Mouse (Mus musculus) intestine, postnatal 0 days (tissue): ENCODE measurements around the gene Ypel4. TPM values are rescaled to one million over a fixed set of nuclear protein-coding genes. Genes with fewer than 3 reads are reported as not detected.

ENCODE experiments used
- ATAC-seq: fragments of 200-750 bp; cut with Nextera tagmentation; 2 replicates; pipeline ENCODE4 v1.8.0; 2017; ENCODE audit warnings: mild to moderate bottlenecking, moderate TSS enrichment, moderate library complexity
- H3K27ac ChIP-seq: fragments of 300-500 bp; sonication (generic); 2 replicates; pipeline ENCODE4 v1.5.1; 2014; ENCODE audit warnings: mild to moderate bottlenecking, low read depth, low read length, moderate library complexity
- H3K27me3 ChIP-seq: fragments of 300-500 bp; sonication (generic); replicated peaks from 2 replicates; pipeline ENCODE4 v1.6.1; 2014; ENCODE audit warnings: low read length, mixed read lengths; ENCODE audit not compliant: control insufficient read depth, insufficient read depth
- H3K36me3 ChIP-seq: fragments of 300-500 bp; sonication (generic); 2 replicates; pipeline ENCODE4 v1.6.1; 2014; ENCODE audit warnings: mild to moderate bottlenecking, moderate library complexity; ENCODE audit not compliant: control insufficient read depth, insufficient read depth
- H3K4me1 ChIP-seq: fragments of 300-500 bp; sonication (generic); replicated peaks from 2 replicates; pipeline ENCODE4 v1.6.1; 2014; ENCODE audit warnings: antibody characterized with exemption, low read length, mixed read lengths; ENCODE audit not compliant: control insufficient read depth, insufficient read depth
- H3K4me2 ChIP-seq: fragments of 300-500 bp; sonication (generic); replicated peaks from 2 replicates; pipeline ENCODE4 v1.6.1; 2014; ENCODE audit warnings: low read depth, mild to moderate bottlenecking, moderate library complexity
- H3K4me3 ChIP-seq: fragments of 300-500 bp; sonication (generic); 2 replicates; pipeline ENCODE4 v1.5.1; 2014; ENCODE audit warnings: low read depth, low read length
- H3K9ac ChIP-seq: fragments of 300-500 bp; sonication (generic); 2 replicates; pipeline ENCODE4 v1.6.1; 2014; ENCODE audit warnings: mild to moderate bottlenecking, low read depth, low read length
- H3K9me3 ChIP-seq: fragments of 300-500 bp; sonication (generic); 2 replicates; pipeline ENCODE4 v1.6.1; 2016; ENCODE audit warnings: mixed run types; ENCODE audit not compliant: control insufficient read depth
- CTCF ChIP-seq: sonication (generic); IDR thresholded peaks from 2 replicates; pipeline ENCODE4 v1.5.1; 2016; ENCODE audit warnings: low read depth, mild to moderate bottlenecking, control low read depth, antibody characterized with exemption, moderate library complexity
- WGBS: fragments of 180-500 bp; shearing (Covaris S2); extraction: QIAGEN DNeasy Blood & Tissue Kit; methylation state at CpG from one replicate; pipeline ENCODE4 v1.1.7; 2014; 5-methylcytosine and 5-hydroxymethylcytosine counted together
- microRNA counts: library from miRNA; unstranded; fragments of <30 nt; microRNA quantifications from one replicate; lab custom pipeline; 2016
- microRNA-seq: library from miRNA; unstranded; fragments of <30 nt; microRNA quantifications from one replicate; pipeline ENCODE4, GENCODE M21; 2016
- polyA plus RNA-seq: library from polyadenylated mRNA; unstranded; fragments of >200 nt; fragmentation: Nextera tagmentation; extraction: Ambion mirVana; gene quantifications from 2 replicates; pipeline ENCODE4 v1.2.1, GENCODE M21; 2015

Gene Ypel4
- polyA plus RNA-seq, 1 experiment from 2014 or later = 1.9 TPM

GRCm38 (mm10) chr2:84775241-84775640 lies 41.4 kb downstream of the Ypel4 start, which contains the start of gene Serping1:
Serping1 (minus strand) TSS chr2:84775444.
- Histone ChIP-seq H3K27me3 (no peaks in the 10 kb centered on the region; the same call in 1 of the 2 replicates), H3K27ac (peak within 1 kb of the TSS; percentile 54), H3K4me2 (peak within 1 kb of the TSS; percentile 42), H3K9ac (no peak within 1 kb of the TSS), H3K36me3 (no peaks in the 10 kb centered on the region), H3K9me3 (no peaks in the 10 kb centered on the region), H3K4me1 (no peaks in the 10 kb centered on the region), H3K4me3 (peak within 1 kb of the TSS; percentile 23)
- 54% methylated on average over 9 of the region's 9 CpGs for WGBS
- no peak for TF ChIP-seq CTCF
- ATAC-seq = no peak

GRCm38 (mm10) chr2:84775665-84776064 lies 41.8 kb downstream of the Ypel4 start:
- Histone ChIP-seq H3K27ac (peak overlapping the region; percentile 54), H3K9me3 (no peaks in the 10 kb centered on the region), H3K4me2 (no peak overlapping the region), H3K36me3 (no peaks in the 10 kb centered on the region), H3K9ac (no peak overlapping the region), H3K27me3 (no peaks in the 10 kb centered on the region; the same call in 1 of the 2 replicates), H3K4me1 (no peaks in the 10 kb centered on the region), H3K4me3 (no peak overlapping the region)
- TF ChIP-seq CTCF = no peak
- WGBS = 72% methylated on average over 6 of the region's 6 CpGs
- no peak for ATAC-seq

- no peak overlapping the region for H3K27ac ChIP-seq
- TF ChIP-seq CTCF = no peak
- no peaks in the 10 kb centered on the region; the same call in 1 of the 2 replicates for H3K27me3 ChIP-seq
- H3K4me3 ChIP-seq = no peak overlapping the region
- H3K4me1 ChIP-seq = no peaks in the 10 kb centered on the region
- H3K9me3 ChIP-seq = no peaks in the 10 kb centered on the region
- no peak overlapping the region for H3K4me2 ChIP-seq
- 35% methylated on average over 3 of the region's 3 CpGs for WGBS
- no peaks in the 10 kb centered on the region for H3K36me3 ChIP-seq
- ATAC-seq = no peak
- H3K9ac ChIP-seq = no peak overlapping the region
These were observed 43.8 kb downstream of the Ypel4 start for GRCm38 (mm10) chr2:84777706-84778105.

- H3K9me3 ChIP-seq = no peaks in the 10 kb centered on the region
- H3K4me3 ChIP-seq = no peak overlapping the region
- no peak overlapping the region for H3K27ac ChIP-seq
- no peak for ATAC-seq
- H3K36me3 ChIP-seq = no peaks in the 10 kb centered on the region
- no peak overlapping the region for H3K4me2 ChIP-seq
- TF ChIP-seq CTCF = peak; percentile 64
- H3K27me3 ChIP-seq = no peaks in the 10 kb centered on the region; the same call in 1 of the 2 replicates
- H3K4me1 ChIP-seq = 0 out of 2 replicates have a peak, but pooled peaks cover 3% of the 10 kb centered on the region
- WGBS = 49% methylated on average over 6 of the region's 6 CpGs
- H3K9ac ChIP-seq = no peak overlapping the region
These were observed 45.4 kb downstream of the Ypel4 start for GRCm38 (mm10) chr2:84779210-84779609.

- Histone ChIP-seq H3K4me1 (0 out of 2 replicates have a peak, but pooled peaks cover 5% of the 10 kb centered on the region), H3K9ac (no peak overlapping the region), H3K4me2 (no peak overlapping the region), H3K36me3 (no peaks in the 10 kb centered on the region), H3K4me3 (no peak overlapping the region), H3K27me3 (no peaks in the 10 kb centered on the region), H3K9me3 (no peaks in the 10 kb centered on the region), H3K27ac (no peak overlapping the region)
- TF ChIP-seq CTCF = no peak
- 74% methylated on average over 1 of the region's 1 CpGs for WGBS
- no peak for ATAC-seq
These were observed 49.5 kb downstream of the Ypel4 start for GRCm38 (mm10) chr2:84783315-84783714.

GRCm38 (mm10) chr2:84783840-84784566 lies 50.1 kb downstream of the Ypel4 start:
- ATAC-seq = no peak
- Histone ChIP-seq H3K27ac (peak overlapping the region; percentile 8; the same call in 1 of the 2 replicates), H3K9ac (no peak overlapping the region), H3K9me3 (no peaks in the 10 kb centered on the region), H3K36me3 (no peaks in the 10 kb centered on the region), H3K4me1 (0 out of 2 replicates have a peak, but pooled peaks cover 5% of the 10 kb centered on the region), H3K27me3 (no peaks in the 10 kb centered on the region), H3K4me2 (no peak overlapping the region), H3K4me3 (no peak overlapping the region)
- 56% methylated on average over 3 of the region's 3 CpGs for WGBS
- TF ChIP-seq CTCF = no peak

MicroRNAs within 50 kb of the gene (microRNA counts, 519-probe panel; counts per million panel counts)
- 5,741 counts per million, percentile 93 among the panel's probes with 10 or more counts for microRNA mmu-miR-130a (lab: Ali Mortazavi, UCI)

Small RNA genes within 50 kb of the gene (microRNA-seq; reads per million reads assigned to microRNA genes)
- 14,011 reads per million, percentile 95 among the genes with 10 or more reads in this experiment for gene Mir130a

Other genes starting within 250 kb of the Ypel4 start
- gene Ctnnd1, start 83.3 kb upstream of the Ypel4 start, polyA plus RNA-seq = 45.4 and 46.1 TPM in 2 replicates
- gene Btbd18, start 75.0 kb upstream of the Ypel4 start, polyA plus RNA-seq = 0.07 TPM in 1 of 2 replicates, not detected in the other
- gene Selenoh, start 63.3 kb upstream of the Ypel4 start, polyA plus RNA-seq = 83.4 and 90.7 TPM in 2 replicates
- not detected in 2 replicates for gene Gm28635, start 56.0 kb upstream of the Ypel4 start, polyA plus RNA-seq
- 20.6 and 21.0 TPM in 2 replicates for gene Med19, start 55.7 kb upstream of the Ypel4 start, polyA plus RNA-seq
- 81.7 and 85.0 TPM in 2 replicates for gene Tmx2, start 54.9 kb upstream of the Ypel4 start, polyA plus RNA-seq
- 27.6 and 28.4 TPM in 2 replicates for gene Zdhhc5, start 18.9 kb upstream of the Ypel4 start, polyA plus RNA-seq
- 18.1 and 21.8 TPM in 2 replicates for gene Clp1, start 6.7 kb upstream of the Ypel4 start, polyA plus RNA-seq
- 2.2 and 2.5 TPM in 2 replicates for gene Gm19426, start 9.6 kb downstream of the Ypel4 start, polyA plus RNA-seq
- 49.4 and 50.7 TPM in 2 replicates for gene Serping1, start 41.4 kb downstream of the Ypel4 start, polyA plus RNA-seq
- gene Ube2l6, start 64.8 kb downstream of the Ypel4 start, polyA plus RNA-seq = 115 and 117 TPM in 2 replicates
- 0.46 and 0.81 TPM in 2 replicates for gene Smtnl1, start 88.6 kb downstream of the Ypel4 start, polyA plus RNA-seq
- 51.9 and 59.2 TPM in 2 replicates for gene Timm10, start 92.9 kb downstream of the Ypel4 start, polyA plus RNA-seq
- gene Slc43a1, start 104.8 kb downstream of the Ypel4 start, polyA plus RNA-seq = 3.6 and 4.1 TPM in 2 replicates
- gene Rtn4rl2, start 152.7 kb downstream of the Ypel4 start, polyA plus RNA-seq = 0.98 and 1.0 TPM in 2 replicates
- 42.5 and 48.0 TPM in 2 replicates for gene Slc43a3, start 202.5 kb downstream of the Ypel4 start, polyA plus RNA-seq
- not detected in 2 replicates for gene Prg2, start 246.4 kb downstream of the Ypel4 start, polyA plus RNA-seq